Mouse (Mus musculus): ENCODE data around the gene Rpgrip1.

Rpgrip1 gene

GRCm38 (mm10) chr14:52197156-52197878, 86.8 kb downstream of the Rpgrip1 start, which contains the start of gene Supt16:
Supt16 (minus strand) TSS chr14:52197416.
- peak; percentile 81 for DNase-seq (ENCODE audit: low read depth, low spot score)

- no peak for DNase-seq (ENCODE audit: low read depth, low spot score)
These were observed 87.6 kb downstream of the Rpgrip1 start for GRCm38 (mm10) chr14:52198141-52198540.

- no peak for DNase-seq (ENCODE audit: low read depth, low spot score)
These were observed 88.9 kb downstream of the Rpgrip1 start for GRCm38 (mm10) chr14:52199412-52199811.
